Mouse (Mus musculus) forebrain, embryonic 11.5 days (tissue): ENCODE data around the gene Tfdp2. TPM values are rescaled to one million over a fixed set of nuclear protein-coding genes. Genes with fewer than 3 reads are reported as not detected.

Experiments
- ATAC-seq: fragments of 200-750 bp; cut with Nextera tagmentation; replicated peaks from 2 replicates; pipeline ENCODE4 v1.8.0; 2017; ENCODE audit warnings: moderate TSS enrichment; ENCODE audit not compliant: low FRiP score
- DNase-seq: peaks from one replicate; pipeline ENCODE4 v3.0.0-alpha.2; 2017; ENCODE audit warnings: low spot score
- H3K27ac ChIP-seq: fragments of 300-500 bp; sonication (generic); 2 replicates; pipeline ENCODE4 v1.5.1; 2014; ENCODE audit warnings: low read depth, low read length
- H3K27me3 ChIP-seq: fragments of 300-500 bp; sonication (generic); 2 replicates; pipeline ENCODE4 v1.6.1; 2014; ENCODE audit warnings: mild to moderate bottlenecking, low read length, mixed read lengths; ENCODE audit not compliant: control insufficient read depth, insufficient read depth
- H3K36me3 ChIP-seq: fragments of 300-500 bp; sonication (generic); 2 replicates; pipeline ENCODE4 v1.6.1; 2014; ENCODE audit warnings: mild to moderate bottlenecking, low read length, moderate library complexity, mixed read lengths; ENCODE audit not compliant: control insufficient read depth, insufficient read depth
- H3K4me1 ChIP-seq: fragments of 300-500 bp; sonication (generic); replicated peaks from 2 replicates; pipeline ENCODE4 v1.6.1; 2014; ENCODE audit warnings: low read length, mixed read lengths; ENCODE audit not compliant: control insufficient read depth, insufficient read depth
- H3K4me2 ChIP-seq: fragments of 300-500 bp; sonication (generic); 2 replicates; pipeline ENCODE4 v1.6.1; 2014; ENCODE audit warnings: low read depth, mild to moderate bottlenecking, low read length, moderate library complexity, mixed read lengths; ENCODE audit not compliant: severe bottlenecking
- H3K4me3 ChIP-seq: fragments of 300-500 bp; sonication (generic); 2 replicates; pipeline ENCODE4 v1.5.1; 2014; ENCODE audit warnings: low read depth, low read length
- H3K9ac ChIP-seq: fragments of 300-500 bp; sonication (generic); 2 replicates; pipeline ENCODE4 v1.6.1; 2014; ENCODE audit warnings: low read length
- H3K9me3 ChIP-seq: fragments of 300-500 bp; sonication (generic); 2 replicates; pipeline ENCODE4 v1.6.1; 2016; ENCODE audit warnings: low read length, mixed read lengths; ENCODE audit not compliant: control insufficient read depth
- whole genome bisulfite sequencing: fragments of 180-500 bp; shearing (Covaris S2); extraction: QIAGEN DNeasy Blood & Tissue Kit; methylation state at CpG from one replicate; pipeline ENCODE4 v1.1.7; 2014; 5-methylcytosine and 5-hydroxymethylcytosine counted together
- polyA plus RNA-seq: library from polyadenylated mRNA; unstranded; fragments of >200 nt; fragmentation: Nextera tagmentation; extraction: Ambion mirVana; gene quantifications from 2 replicates; pipeline ENCODE4 v1.2.1, GENCODE M21; 2014

Tfdp2 gene
- polyA plus RNA-seq, 1 experiment from 2014 or later = 81.4 TPM

DNA sequence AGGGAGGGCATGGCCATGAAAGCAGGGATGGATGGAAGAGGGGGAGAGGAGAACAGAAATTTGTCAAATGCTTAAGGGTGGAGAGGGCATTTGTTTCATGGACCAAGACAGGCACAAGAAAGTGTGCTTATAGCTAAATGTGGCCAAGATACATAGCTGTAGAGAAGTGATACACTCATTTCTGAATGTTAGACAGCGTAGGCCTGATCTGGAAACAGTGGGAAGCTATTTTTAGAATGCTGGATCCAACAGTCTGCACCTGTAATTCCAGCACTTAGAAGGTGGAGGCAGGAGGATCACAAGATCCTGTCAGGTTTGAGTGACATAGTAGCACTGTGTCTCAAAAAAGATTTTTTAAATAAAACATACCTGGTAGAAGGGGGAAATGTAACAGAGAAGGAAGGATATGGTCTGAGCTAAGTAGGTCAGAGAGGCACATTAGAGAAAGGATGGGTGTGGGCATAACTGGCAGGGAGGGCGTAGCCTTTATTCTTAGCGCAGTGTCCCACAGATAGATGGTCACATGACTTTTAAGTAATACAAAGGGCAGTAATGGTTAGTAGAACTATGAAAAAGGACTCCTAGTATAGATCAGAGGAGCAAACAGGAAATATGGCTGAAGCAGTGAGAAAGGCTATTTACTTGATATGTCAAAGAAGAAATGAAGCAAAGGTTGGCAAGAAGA is 103.4 kb downstream of the Tfdp2 start:
- H3K9ac ChIP-seq = no peak overlapping the region
- H3K27me3 ChIP-seq = no peaks in the 10 kb centered on the region
- no peak overlapping the region for H3K27ac ChIP-seq
- no peaks in the 10 kb centered on the region for H3K4me1 ChIP-seq
- no peaks in the 10 kb centered on the region for H3K9me3 ChIP-seq
- 92% methylated on average over 3 of the region's 3 CpGs for WGBS
- no peak for DNase-seq
- H3K4me3 ChIP-seq = no peak overlapping the region
- no peak overlapping the region for H3K4me2 ChIP-seq
- H3K36me3 ChIP-seq = peaks cover 7% of the 10 kb centered on the region
- no peak for ATAC-seq

- Histone ChIP-seq H3K27ac (no peak overlapping the region), H3K27me3 (no peaks in the 10 kb centered on the region), H3K4me1 (no peaks in the 10 kb centered on the region), H3K36me3 (peaks cover 6% of the 10 kb centered on the region; the same call in 1 of the 2 replicates), H3K9me3 (no peaks in the 10 kb centered on the region), H3K4me2 (no peak overlapping the region), H3K9ac (no peak overlapping the region), H3K4me3 (no peak overlapping the region)
- 41% methylated on average over 3 of the region's 3 CpGs for WGBS
- DNase-seq (no peak), ATAC-seq (no peak)
Observed at GRCm38 (mm10) chr9:96308816-96309215, 112.7 kb downstream of the Tfdp2 start.

- Histone ChIP-seq H3K27me3 (no peaks in the 10 kb centered on the region), H3K4me3 (no peak overlapping the region), H3K9me3 (no peaks in the 10 kb centered on the region), H3K4me1 (no peaks in the 10 kb centered on the region), H3K27ac (no peak overlapping the region), H3K9ac (no peak overlapping the region), H3K4me2 (no peak overlapping the region), H3K36me3 (peaks cover 4% of the 10 kb centered on the region; the same call in 1 of the 2 replicates)
- DNase-seq (no peak), ATAC-seq (no peak)
- 88% methylated on average over 3 of the region's 3 CpGs for WGBS
Observed at GRCm38 (mm10) chr9:96312074-96312473, 116.0 kb downstream of the Tfdp2 start.

DNA sequence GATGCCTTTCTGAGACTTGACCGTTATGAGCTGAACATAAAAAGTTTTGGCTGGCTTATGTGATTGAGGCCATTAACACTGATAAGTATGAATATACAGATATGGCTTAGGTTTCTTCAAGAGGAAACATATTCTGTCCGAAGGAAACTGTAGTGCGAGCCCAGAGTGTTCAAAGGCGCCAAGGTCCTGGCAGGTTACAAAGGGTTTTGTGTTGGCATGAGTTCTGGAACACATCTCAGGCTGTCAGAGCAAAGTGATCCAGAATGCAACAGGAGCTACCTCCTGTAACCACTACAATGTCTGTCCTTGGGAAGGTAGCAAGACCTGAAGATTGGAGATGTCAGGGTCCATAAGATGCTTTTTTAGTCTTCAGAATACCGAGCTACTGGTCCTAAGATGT is 123.3 kb downstream of the Tfdp2 start:
- H3K4me1 ChIP-seq = no peaks in the 10 kb centered on the region
- H3K27ac ChIP-seq = no peak overlapping the region
- 97% methylated on average over 5 of the region's 5 CpGs for WGBS
- H3K27me3 ChIP-seq = no peaks in the 10 kb centered on the region
- no peaks in the 10 kb centered on the region; the same call in 1 of the 2 replicates for H3K36me3 ChIP-seq
- DNase-seq (no peak), ATAC-seq (no peak)
- no peak overlapping the region for H3K4me3 ChIP-seq
- no peaks in the 10 kb centered on the region for H3K9me3 ChIP-seq
- H3K4me2 ChIP-seq = no peak overlapping the region
- H3K9ac ChIP-seq = no peak overlapping the region

GRCm38 (mm10) chr9:96320551-96320980 is 124.5 kb downstream of the Tfdp2 start:
- Histone ChIP-seq H3K4me1 (no peaks in the 10 kb centered on the region), H3K27ac (no peak overlapping the region), H3K36me3 (no peaks in the 10 kb centered on the region; the same call in 1 of the 2 replicates), H3K9ac (no peak overlapping the region), H3K27me3 (no peaks in the 10 kb centered on the region), H3K9me3 (no peaks in the 10 kb centered on the region), H3K4me2 (no peak overlapping the region), H3K4me3 (no peak overlapping the region)
- DNase-seq = no peak
- no peak for ATAC-seq
- 94% methylated on average over 6 of the region's 6 CpGs for WGBS

GRCm38 (mm10) chr9:96322411-96323152 is 126.5 kb downstream of the Tfdp2 start:
- no peak for DNase-seq
- no peak overlapping the region for H3K27ac ChIP-seq
- no peaks in the 10 kb centered on the region; the same call in 1 of the 2 replicates for H3K36me3 ChIP-seq

DNA sequence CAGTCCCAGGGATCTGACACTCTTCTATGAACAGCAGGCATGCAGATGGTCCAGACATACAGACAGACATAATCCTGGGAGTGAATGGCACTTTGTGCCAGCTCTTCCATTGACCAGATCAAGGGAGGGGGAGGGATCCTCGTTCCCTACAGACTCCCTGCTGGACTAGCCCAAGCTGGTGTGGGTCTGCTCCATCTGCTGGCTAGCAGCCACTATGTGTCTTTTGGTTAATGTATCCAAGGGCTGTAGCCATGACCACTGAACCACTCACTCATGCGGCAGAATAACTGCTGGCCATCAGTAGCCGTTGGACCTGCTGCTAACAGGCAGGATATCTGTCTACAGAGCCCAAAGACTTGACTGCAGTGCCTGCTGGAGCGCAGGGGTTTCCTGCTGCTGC is 128.4 kb downstream of the Tfdp2 start:
- Histone ChIP-seq H3K4me2 (no peak overlapping the region), H3K4me1 (no peaks in the 10 kb centered on the region), H3K36me3 (no peaks in the 10 kb centered on the region; the same call in 1 of the 2 replicates), H3K9ac (no peak overlapping the region), H3K27ac (no peak overlapping the region), H3K27me3 (no peaks in the 10 kb centered on the region), H3K4me3 (no peak overlapping the region), H3K9me3 (no peaks in the 10 kb centered on the region)
- ATAC-seq = no peak
- DNase-seq = no peak
- WGBS = 67% methylated on average over 4 of the region's 4 CpGs

More at GRCm38 (mm10) chr9:96322411-96323152, 126.5 kb downstream of the Tfdp2 start:
- no peak overlapping the region for H3K4me2 ChIP-seq
- 95% methylated on average over 15 of the region's 15 CpGs for WGBS
- no peak overlapping the region for H3K4me3 ChIP-seq
- ATAC-seq = no peak
- H3K9ac ChIP-seq = no peak overlapping the region
- H3K9me3 ChIP-seq = no peaks in the 10 kb centered on the region
- H3K27me3 ChIP-seq = no peaks in the 10 kb centered on the region
- H3K4me1 ChIP-seq = no peaks in the 10 kb centered on the region

GRCm38 (mm10) chr9:96326496-96326923 is 130.4 kb downstream of the Tfdp2 start:
- no peak for ATAC-seq
- H3K27ac ChIP-seq = no peak overlapping the region

More at GRCm38 (mm10) chr9:96326496-96326923, 130.4 kb downstream of the Tfdp2 start:
- Histone ChIP-seq H3K4me1 (no peaks in the 10 kb centered on the region), H3K36me3 (no peaks in the 10 kb centered on the region; the same call in 1 of the 2 replicates), H3K4me3 (no peak overlapping the region), H3K27me3 (no peaks in the 10 kb centered on the region), H3K9me3 (no peaks in the 10 kb centered on the region), H3K4me2 (no peak overlapping the region), H3K9ac (no peak overlapping the region)
- no peak for DNase-seq
- 81% methylated on average over 6 of the region's 6 CpGs for WGBS
